Mouse (Mus musculus) lung, postnatal 14 days (tissue): ENCODE data around the gene Ccdc171.

ENCODE experiments used
- DNase-seq: peaks from one replicate; pipeline ENCODE4 v3.0.0; 2021

Gene Ccdc171

DNA sequence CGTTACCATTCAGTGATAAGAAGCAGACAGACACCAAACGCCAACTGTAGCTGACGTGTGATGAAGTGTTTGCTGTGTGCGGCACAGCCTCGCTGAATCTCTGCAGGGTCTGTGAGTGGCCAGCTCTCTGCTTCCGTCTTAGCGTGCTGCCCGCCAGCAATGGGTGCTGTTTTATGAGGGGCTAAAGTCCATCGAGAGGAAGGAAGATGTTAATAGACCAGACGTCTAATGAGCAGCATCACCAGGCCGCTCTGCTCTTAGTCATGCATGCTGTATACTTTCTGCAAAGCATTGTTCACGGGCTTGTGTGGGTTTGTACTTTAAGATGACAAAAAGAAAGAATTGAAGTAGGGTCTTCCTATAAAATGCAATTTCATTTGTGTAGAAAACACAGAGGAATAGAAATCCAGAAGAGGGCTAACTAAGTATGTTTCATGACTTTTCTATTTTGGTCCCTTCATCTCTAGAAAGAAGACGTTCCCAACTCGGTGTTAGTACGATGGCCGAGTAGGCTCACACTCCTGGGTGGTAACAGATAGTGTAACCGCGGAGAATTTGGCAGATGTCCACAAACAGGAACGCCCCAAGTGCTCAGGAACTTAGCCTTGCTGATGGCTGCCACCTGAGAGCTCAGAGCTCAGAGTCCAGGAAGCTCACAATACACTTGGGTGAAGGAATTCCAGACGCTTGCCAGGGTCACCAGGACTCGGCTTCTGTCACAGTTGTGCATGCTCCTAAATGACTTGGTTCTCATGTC lies 273.5 kb downstream of the Ccdc171 start:
- no peak for DNase-seq

GRCm38 (mm10) chr4:83800402-83800801 lies 275.1 kb downstream of the Ccdc171 start:
- no peak for DNase-seq

DNA sequence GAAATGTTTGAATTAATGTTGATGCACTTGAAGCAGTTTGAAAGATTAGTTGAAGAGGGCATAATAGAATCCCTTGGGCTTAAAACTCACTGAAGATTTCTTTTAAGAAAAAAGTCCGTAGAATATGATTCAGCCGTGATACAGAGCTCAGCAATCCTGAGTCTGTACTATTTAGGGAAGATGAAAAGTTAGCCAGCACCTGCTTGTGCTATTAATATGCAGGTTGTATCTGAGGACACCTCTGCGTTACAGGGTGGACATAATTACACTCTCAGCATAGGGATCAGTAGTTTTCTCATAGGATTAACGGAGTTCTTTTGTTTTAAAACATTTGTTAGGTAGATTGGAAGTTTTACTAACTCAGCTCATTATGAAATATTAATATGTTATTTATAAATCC lies 291.6 kb downstream of the Ccdc171 start:
- no peak for DNase-seq

GRCm38 (mm10) chr4:83829718-83830459 lies 304.5 kb downstream of the Ccdc171 start:
- no peak for DNase-seq

DNA sequence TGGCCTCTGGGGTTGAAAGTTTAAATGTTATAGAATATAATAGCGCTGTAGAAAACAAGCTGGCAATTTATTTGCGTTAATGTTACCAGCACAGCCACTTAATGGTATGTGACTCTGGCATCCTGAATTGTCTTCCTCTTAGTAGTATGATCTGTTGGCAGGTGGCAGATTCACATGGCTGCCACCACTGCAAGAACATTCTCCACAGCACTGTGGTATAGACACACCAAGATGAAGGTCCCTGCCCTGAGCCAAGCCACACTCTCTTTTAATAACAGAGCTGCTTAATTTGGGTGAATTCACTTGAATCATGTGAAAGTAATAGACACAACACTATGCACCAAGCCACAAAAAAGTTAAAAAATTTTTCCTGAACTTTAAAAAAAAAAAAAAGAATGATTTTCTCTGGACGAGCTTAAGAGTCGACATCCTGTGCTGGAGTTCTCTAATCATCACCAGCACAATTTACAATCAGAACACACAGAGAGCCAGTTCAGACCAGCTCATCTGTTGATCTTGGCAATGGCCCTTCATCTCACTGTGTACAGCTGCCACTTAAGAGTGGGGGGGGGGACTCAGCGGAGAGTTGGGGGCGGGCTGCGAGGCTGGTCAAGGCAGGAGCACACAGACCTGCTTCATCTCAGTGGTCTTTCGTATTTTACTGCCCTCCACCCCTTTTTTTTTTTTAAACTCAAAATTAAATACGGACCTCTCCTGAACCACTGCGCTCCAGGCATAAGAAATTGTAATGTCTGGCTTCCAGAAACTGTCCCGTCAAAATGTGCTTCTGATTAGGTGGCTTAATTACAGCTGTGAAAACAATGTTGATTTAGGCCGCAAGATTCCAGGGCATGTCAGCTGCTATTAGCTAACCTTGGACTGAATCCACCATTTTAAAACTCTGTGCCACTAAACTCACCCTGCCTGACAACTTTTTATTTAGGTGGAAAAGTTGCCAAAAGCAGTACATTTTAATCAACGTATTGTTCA lies 305.8 kb downstream of the Ccdc171 start:
- DNase-seq = no peak

DNA sequence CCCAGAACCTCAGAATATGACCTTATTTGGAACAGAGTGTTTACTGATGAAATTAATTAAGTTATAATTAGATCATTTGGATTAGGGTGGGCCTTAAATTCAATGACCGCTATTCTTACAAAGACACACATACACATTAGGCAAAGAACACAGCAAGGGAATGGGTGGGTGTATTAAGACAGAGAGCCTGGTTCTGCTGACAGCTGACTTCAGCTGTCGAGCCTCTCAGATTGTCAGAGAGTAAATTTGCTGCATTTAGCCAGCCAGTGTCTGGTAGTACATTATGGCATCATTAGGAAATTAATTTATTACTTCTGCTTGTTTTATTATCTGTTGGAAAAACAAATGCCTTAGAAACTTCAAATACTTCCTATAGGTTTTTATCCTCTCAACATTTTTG lies 313.7 kb downstream of the Ccdc171 start:
- no peak for DNase-seq

- no peak for DNase-seq
Observed at GRCm38 (mm10) chr4:83846304-83846703, 321.0 kb downstream of the Ccdc171 start.

DNA sequence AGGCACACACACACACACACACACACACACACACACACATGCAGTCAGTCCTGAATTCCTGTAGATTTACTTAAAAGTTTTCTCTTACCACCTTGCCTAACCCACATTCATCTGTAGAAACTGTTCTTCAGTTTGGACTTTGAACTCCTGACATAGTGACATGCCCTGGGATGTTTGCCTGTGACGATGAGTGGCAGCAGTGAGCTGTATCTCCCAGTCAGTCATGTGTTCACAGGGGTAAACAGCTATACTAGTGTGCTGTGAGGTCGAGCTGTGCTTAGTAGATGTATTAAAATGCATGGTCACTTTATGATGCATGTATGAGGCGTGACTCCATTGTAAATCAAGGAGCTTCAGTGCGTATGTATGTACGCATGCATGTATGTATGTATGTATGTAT lies 328.5 kb downstream of the Ccdc171 start:
- no peak for DNase-seq

GRCm38 (mm10) chr4:83861706-83862105 lies 336.4 kb downstream of the Ccdc171 start:
- DNase-seq = no peak

DNA sequence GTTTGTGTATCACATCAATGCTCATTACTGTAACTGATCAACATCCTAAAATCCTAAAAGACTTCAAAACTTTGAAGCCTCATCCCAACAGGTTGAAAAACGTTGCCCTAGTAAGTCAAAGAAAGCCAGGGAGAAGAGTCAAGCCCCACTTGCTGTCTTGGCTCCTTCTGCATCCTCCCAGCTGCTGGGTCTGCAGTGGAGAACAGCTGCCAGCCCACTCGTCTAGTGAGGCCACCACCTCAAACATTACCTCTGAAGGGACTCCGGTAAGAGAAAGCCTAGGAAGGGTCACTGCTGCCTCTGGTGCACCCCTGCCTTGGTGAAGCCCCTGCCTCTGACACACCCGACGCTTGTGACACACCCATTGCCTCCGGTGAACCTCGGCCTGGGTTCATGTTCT lies 336.9 kb downstream of the Ccdc171 start:
- no peak for DNase-seq

DNA sequence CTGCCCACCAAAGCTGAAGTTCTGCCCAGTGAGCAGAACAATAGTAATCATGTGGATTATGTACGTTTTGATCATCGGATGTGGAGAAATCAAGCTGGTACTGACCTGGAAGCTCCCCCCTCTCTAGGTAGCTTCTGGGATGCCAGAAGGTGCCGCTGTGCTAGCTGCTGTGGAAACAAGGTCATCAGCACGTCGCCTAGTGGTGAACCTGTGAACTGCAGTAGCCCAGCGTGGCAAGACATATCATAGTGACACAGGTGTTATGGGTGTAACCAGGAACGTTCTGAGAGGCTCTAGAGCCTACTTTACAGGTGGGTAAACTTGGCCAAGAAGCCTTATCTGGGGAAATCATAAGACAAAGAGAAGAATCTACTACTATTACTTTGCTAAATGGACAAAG lies 351.3 kb downstream of the Ccdc171 start:
- no peak for DNase-seq

- DNase-seq = no peak
Observed at GRCm38 (mm10) chr4:83878236-83878635, 352.9 kb downstream of the Ccdc171 start.

DNA sequence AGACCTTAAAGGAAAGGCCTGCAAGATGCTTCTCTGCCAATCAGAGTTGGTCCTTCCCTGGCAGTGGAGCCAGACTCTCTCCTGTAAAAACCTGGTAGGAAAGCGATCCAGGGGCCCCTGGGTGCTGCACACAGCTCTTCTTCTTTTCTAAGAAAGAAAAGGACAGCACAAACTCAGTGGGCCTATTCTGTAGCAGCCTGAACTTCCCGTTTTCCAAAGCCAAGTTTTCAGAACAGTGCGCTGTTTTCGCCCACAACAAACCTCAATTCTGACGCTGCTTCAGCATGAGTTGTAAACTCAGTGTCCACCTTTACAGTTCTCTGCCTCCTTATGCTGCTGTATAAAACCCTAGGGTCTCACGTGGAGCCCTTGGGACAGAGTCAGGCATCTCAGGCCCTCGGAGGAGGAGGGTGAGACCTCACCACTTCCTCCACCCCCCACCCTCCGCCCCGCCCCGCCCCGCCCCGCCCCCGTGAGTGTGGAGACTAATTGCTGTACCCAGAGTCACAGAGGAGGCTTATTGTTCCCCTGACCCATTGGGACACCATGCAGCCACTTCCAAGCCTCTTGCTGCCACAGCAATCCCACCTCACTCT lies 363.2 kb downstream of the Ccdc171 start:
- no peak for DNase-seq

- no peak for DNase-seq
Observed at GRCm38 (mm10) chr4:83902081-83902645, 376.8 kb downstream of the Ccdc171 start.
